Mouse (Mus musculus): ENCODE data around the gene Lgals3.
A peak's percentile ranks its signal among the peaks of the same experiment; 100 is the strongest.

Lgals3 gene

GRCm38 (mm10) chr14:47369741-47370140 lies 2.2 kb downstream of the Lgals3 start:
- DNase-seq (ENCODE audit: low read depth, low spot score), result no peak

DNA sequence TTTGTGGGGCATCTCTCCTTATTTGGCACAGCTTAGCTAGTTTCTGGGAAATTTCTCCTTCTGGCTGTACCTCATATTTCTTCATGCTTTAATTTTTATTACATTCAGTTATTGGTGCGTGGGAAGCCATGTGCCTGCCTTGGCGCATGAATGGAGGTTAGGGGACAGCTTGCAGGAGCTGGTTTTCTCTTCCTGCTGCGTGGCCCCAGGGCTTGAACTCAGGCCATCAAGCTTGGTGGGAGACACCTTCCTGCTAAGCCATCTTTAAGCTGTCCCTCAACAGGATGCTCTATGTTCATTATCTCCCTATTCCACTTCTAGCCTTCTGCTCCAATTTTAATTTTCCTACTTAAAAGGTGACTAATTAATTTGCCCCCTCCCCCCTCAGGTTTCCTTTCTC lies 3.2 kb downstream of the Lgals3 start:
- DNase-seq (ENCODE audit: low read depth, low spot score), result no peak

GRCm38 (mm10) chr14:47371689-47372088 lies 4.1 kb downstream of the Lgals3 start:
- peak; percentile 96 for DNase-seq (ENCODE audit: low read depth, low spot score)

DNA sequence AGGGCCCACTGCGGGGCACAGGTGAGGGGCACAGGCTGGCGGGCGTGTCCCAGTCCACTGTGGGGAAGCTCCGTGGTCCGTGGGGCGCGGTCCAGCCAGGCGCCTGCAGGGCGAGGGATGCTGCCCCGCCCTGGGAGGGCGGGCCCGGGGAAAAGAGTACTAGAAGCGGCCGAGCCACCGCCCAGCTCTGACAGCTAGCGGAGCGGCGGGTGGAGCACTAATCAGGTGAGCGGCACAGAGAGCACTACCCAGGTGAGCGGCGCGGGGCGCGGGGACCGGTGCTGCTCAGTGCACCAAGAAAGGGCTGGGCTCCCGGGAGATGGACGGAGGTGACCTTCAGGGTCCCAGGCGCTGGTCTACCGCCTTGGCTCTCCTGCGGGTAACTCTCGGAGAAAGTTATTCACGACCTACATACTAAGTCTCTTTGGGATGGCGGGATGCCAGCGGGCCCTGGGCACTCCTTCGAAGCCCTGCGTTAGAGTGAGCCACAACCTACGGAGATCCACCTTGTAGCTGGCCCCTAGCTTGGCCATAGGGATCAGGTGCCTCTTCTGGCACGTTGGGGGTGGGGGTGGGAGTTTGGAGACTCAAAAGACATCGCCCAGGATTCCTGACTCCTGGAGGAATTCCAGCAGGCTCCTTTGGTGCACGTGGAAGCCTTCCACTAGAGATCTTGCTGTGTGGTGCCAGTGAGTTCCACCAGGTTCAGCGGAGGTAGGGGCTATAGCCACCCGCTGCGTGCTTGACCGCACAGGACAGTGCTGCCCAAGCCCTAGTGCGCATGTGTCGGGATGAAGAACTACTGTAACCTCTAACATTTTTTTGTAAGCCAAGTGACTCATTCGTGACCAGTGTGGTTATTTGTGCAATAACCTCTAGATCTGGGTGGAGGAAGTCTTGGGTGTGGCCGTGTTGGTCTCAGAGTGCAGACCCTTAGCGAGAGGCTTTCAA lies 6.5 kb downstream of the Lgals3 start:
- DNase-seq (ENCODE audit: low read depth, low spot score), result peak; percentile 87

- DNase-seq (ENCODE audit: low read depth, low spot score), result peak; percentile 65
Measured at GRCm38 (mm10) chr14:47376526-47376925, 9.0 kb downstream of the Lgals3 start.

DNA sequence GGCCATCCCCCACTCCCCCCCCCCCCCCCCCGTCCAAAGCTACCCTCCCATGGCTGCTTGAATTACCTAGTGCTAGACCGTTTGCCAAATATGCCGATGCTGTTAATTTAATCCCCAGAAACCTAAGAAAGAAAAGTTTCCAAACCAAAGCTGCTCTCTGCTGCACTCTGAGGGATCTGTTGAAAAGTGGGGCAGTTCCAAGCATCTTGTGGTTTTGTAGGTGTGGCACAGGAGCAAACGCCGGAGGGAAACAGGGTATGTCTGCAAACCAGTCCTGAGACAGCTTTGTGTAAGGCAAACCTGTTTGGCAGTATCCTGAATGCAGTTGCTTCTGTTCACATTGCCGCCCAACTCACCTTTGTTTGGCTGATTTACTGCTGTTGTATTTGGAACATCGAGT lies 10.8 kb downstream of the Lgals3 start:
- DNase-seq (ENCODE audit: low read depth, low spot score), result peak; percentile 71

DNA sequence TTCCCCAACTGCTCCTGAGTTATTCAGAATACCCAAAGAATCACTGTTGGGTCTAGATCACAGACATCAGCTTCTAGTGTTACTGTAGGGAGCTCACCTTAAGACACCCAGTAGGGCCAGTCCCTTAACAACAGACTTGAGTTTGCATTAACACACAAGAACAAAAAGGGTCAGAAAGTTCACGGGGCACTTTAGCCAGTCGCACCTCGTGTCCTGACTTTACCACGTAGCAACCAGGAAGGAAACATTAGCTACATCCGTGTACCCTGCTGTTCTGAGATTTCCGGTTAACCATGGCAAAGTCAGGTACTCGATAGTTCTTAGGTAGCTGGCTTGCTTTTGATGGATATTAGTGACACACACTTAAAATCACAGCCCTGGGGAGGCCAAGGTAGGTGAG lies 16.4 kb downstream of the Lgals3 start:
- DNase-seq (ENCODE audit: low read depth, low spot score), result no peak

GRCm38 (mm10) chr14:47384653-47385052 lies 17.1 kb downstream of the Lgals3 start:
- no peak for DNase-seq (ENCODE audit: low read depth, low spot score)

- DNase-seq (ENCODE audit: low read depth, low spot score), result no peak
Measured at GRCm38 (mm10) chr14:47386125-47386524, 18.6 kb downstream of the Lgals3 start.

GRCm38 (mm10) chr14:47393354-47394094 lies 26.0 kb downstream of the Lgals3 start:
- no peak for DNase-seq (ENCODE audit: low read depth, low spot score)

GRCm38 (mm10) chr14:47395007-47395406 lies 27.5 kb downstream of the Lgals3 start:
- no peak for DNase-seq (ENCODE audit: low read depth, low spot score)

DNA sequence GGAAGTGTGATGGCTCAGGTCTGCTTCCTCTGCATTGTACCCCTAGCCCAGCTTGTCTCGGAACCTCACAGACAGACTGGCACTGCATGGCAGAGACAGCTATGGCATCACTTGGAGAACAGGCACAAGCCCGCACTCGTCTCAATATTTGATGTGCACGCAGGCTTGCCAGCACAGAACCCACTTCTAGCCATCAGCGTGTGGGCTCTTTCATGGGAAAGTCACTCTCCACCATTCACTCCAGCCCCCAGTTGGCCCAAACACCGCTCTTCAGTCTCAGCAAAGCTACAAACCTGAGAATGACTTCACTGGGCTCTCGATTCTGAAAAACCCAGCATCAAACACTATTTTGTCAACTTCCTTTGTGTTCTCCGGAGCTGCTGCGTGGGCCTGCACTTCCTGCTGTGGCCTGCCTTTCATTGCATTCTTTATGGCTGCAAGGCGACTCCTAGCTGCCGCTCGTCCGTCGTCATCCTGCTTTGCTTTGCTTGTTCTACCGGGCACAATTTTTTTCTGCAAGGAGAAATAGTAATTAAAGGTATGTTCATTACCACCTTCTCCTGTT lies 28.0 kb downstream of the Lgals3 start:
- no peak for DNase-seq (ENCODE audit: low read depth, low spot score)

GRCm38 (mm10) chr14:47396165-47396652 lies 28.7 kb downstream of the Lgals3 start:
- DNase-seq (ENCODE audit: low read depth, low spot score), result peak; percentile 74

DNA sequence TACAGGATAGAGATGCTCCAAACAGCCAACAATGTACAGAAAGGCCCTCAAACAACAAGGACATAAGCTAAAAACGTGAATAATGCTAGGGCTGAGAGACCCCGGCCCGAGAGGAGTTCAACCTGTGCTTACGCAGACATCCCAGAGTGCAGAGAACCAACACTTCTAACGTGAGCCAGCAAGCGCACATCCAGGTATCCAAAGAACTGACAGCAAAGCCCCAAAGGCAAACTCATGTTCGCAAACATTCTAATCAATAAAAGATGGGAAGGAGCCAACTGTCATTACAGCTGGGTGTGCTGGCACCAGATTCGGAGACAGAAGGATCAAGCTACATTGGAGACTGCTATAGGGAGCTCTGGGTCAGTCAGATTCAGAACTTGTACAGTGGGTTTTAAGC lies 35.2 kb downstream of the Lgals3 start:
- no peak for DNase-seq (ENCODE audit: low read depth, low spot score)

GRCm38 (mm10) chr14:47406000-47406399 lies 38.4 kb downstream of the Lgals3 start:
- no peak for DNase-seq (ENCODE audit: low read depth, low spot score)

DNA sequence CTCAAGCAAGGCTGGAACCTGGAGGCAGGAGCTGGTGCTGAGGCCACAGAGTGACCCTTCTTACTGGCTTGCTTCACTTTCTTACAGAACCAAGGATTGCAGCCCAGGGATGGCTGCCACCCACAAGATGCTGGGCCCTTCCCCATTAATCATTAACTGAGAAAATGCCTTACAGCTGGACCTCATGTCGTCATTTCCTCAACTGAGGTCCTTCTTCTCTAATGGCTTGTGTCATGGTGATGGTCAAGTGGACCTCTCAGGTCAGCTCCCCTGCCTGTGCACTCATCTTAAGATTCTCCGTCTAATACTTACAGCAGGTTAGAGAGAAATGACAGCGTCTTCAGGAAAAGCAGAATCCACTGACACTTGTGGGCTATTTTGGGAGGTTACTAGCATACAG lies 49.8 kb downstream of the Lgals3 start:
- DNase-seq (ENCODE audit: low read depth, low spot score), result peak; percentile 7

GRCm38 (mm10) chr14:47417775-47418665 lies 50.5 kb downstream of the Lgals3 start, which contains the start of gene Dlgap5:
Gene Dlgap5, minus strand, starts transcription at chr14:47418407.
- DNase-seq (ENCODE audit: low read depth, low spot score), result peak; percentile 85

GRCm38 (mm10) chr14:47418666-47418991 lies 51.1 kb downstream of the Lgals3 start:
- peak; percentile 5 for DNase-seq (ENCODE audit: low read depth, low spot score)

- no peak for DNase-seq (ENCODE audit: low read depth, low spot score)
Measured at GRCm38 (mm10) chr14:47419034-47419625, 51.6 kb downstream of the Lgals3 start.

GRCm38 (mm10) chr14:47419723-47420276 lies 52.2 kb downstream of the Lgals3 start:
- no peak for DNase-seq (ENCODE audit: low read depth, low spot score)
